ENCODE assay signal across 8 mouse cellular contexts in the genomic region with DNA sequence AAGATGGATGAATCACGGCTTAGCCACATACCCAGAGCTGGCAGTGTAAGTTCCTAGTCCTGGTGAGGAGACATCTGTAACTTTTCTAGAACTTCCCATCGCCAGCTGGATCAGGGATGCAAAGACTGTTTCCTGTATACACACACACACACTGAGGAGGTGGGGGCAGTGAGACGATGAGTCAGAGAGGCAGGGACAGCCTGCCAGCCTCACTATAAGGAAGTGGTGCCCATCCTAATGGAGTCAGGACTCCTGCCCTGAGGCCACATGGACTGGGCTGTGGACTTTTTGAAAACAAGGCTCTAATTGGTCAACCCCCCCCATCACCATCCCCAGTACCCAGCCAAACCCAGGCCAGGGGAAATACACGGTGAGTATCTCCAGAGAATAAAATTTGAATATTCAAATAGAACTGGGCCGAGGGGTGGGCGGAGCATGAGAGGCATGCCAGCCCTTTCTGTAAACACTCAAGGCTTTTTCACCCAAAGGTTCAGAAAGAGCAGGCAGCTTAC.
DNase-seq lines count a peak whose midpoint lies in the region; ATAC-seq lines count a peak whose summit lies in the region.

No protein-coding gene starts in this region.

- intact Hi-C loops in gastrocnemius, postnatal 14 days (cut with DNase I; ENCODE audit: low total_unique reads), result no loop called here

- WGBS in embryonic facial prominence, embryonic 14.5 days, result 33% methylated on average over 6 of the region's 6 CpGs
- 15% methylated on average over 6 of the region's 6 CpGs for WGBS in large intestine, adult 2 months
- WGBS in midbrain, embryonic 13.5 days, result 53% methylated on average over 6 of the region's 6 CpGs

- H3K9me3 ChIP-seq in embryonic facial prominence, embryonic 14.5 days (ENCODE audit: control insufficient read depth, low read length), result no peaks in the 10 kb centered on the region
- H3K9me3 ChIP-seq in midbrain, embryonic 13.5 days, result no peaks in the 10 kb centered on the region

- H3K4me1 ChIP-seq in embryonic facial prominence, embryonic 14.5 days (ENCODE audit: control insufficient read depth, insufficient read depth, low read length), result peaks cover 15% of the 10 kb centered on the region
- peaks cover 27% of the 10 kb centered on the region for H3K4me1 ChIP-seq in midbrain, embryonic 13.5 days (replicated peaks)

- H3K36me3 ChIP-seq in embryonic facial prominence, embryonic 14.5 days (ENCODE audit: control insufficient read depth, insufficient read depth, low read length), result no peaks in the 10 kb centered on the region
- H3K36me3 ChIP-seq in midbrain, embryonic 13.5 days, result no peaks in the 10 kb centered on the region

- H3K9ac ChIP-seq in embryonic facial prominence, embryonic 14.5 days (ENCODE audit: low read depth, low read length), result no peak overlapping the region
- H3K9ac ChIP-seq in midbrain, embryonic 13.5 days (replicated peaks), result no peak overlapping the region

- H3K27me3 ChIP-seq in embryonic facial prominence, embryonic 14.5 days (replicated peaks; ENCODE audit: control insufficient read depth, insufficient read depth, low read length), result no peaks in the 10 kb centered on the region
- no peaks in the 10 kb centered on the region for H3K27me3 ChIP-seq in midbrain, embryonic 13.5 days

- DNase-seq in heart, adult 9 months (ENCODE audit: low spot score in 2 of 2), result peak; percentile 23 to 27
- DNase-seq in heart, postnatal 4 days, result no peak
- peak; percentile 76 for DNase-seq in A20 (ENCODE audit: low read depth, low spot score)
- peak; percentile 61 for DNase-seq in embryonic facial prominence, embryonic 14.5 days (ENCODE audit: low spot score)
- DNase-seq in large intestine, adult 2 months (ENCODE audit: low read depth, low spot score), result peak; percentile 31
- no peak for DNase-seq in gastrocnemius, postnatal 14 days

- H3K4me2 ChIP-seq in embryonic facial prominence, embryonic 14.5 days (ENCODE audit: low read depth, low read length), result no peak overlapping the region
- no peak overlapping the region for H3K4me2 ChIP-seq in midbrain, embryonic 13.5 days (replicated peaks)

- ATAC-seq in embryonic facial prominence, embryonic 14.5 days (ENCODE audit: low read depth), result peak; percentile 56; the same call in 1 of the 2 replicates
- ATAC-seq in midbrain, embryonic 13.5 days, result peak; percentile 77; the same call in 1 of the 2 replicates
- no peak for ATAC-seq in erythroblast, adult 5-6 weeks (replicated peaks; ENCODE audit: low FRiP score, poor library complexity, severe bottlenecking)

- H3K4me3 ChIP-seq in embryonic facial prominence, embryonic 14.5 days (ENCODE audit: low read depth, low read length), result no peak overlapping the region
- no peak overlapping the region for H3K4me3 ChIP-seq in midbrain, embryonic 13.5 days (replicated peaks)

- H3K27ac ChIP-seq in embryonic facial prominence, embryonic 14.5 days (replicated peaks; ENCODE audit: low read depth, low read length), result peak overlapping the region; percentile 44
- H3K27ac ChIP-seq in midbrain, embryonic 13.5 days, result peak overlapping the region; percentile 12; the same call in 1 of the 2 replicates

Comparison
In these comparisons a context has a peak if more than half of its experiments do, and no peak if none do; other contexts are left out.
1. DNase-seq: peak in heart, adult 9 months (2 of 2), A20 (single experiment), embryonic facial prominence, embryonic 14.5 days (single experiment) and large intestine, adult 2 months (single experiment); none in heart, postnatal 4 days (single experiment) and gastrocnemius, postnatal 14 days (single experiment).